Mouse (Mus musculus) intestine, embryonic 16.5 days (tissue): ENCODE data around the gene Dgkh. TPM values are rescaled to one million over a fixed set of nuclear protein-coding genes. Genes with fewer than 3 reads are reported as not detected.

ENCODE experiments used
- ATAC-seq: fragments of 200-750 bp; cut with Nextera tagmentation; 2 replicates; pipeline ENCODE4 v1.8.0; 2017; ENCODE audit warnings: moderate TSS enrichment, moderate library complexity
- H3K27ac ChIP-seq: fragments of 300-500 bp; sonication (generic); 2 replicates; pipeline ENCODE4 v1.5.1; 2014; ENCODE audit warnings: mild to moderate bottlenecking, low read length
- H3K27me3 ChIP-seq: fragments of 300-500 bp; sonication (generic); replicated peaks from 2 replicates; pipeline ENCODE4 v1.6.1; 2014; ENCODE audit warnings: low read length, control low read depth, mixed read lengths; ENCODE audit not compliant: control insufficient read depth, insufficient read depth
- H3K36me3 ChIP-seq: fragments of 300-500 bp; sonication (generic); 2 replicates; pipeline ENCODE4 v1.6.1; 2014; ENCODE audit warnings: low read length, control low read depth; ENCODE audit not compliant: control insufficient read depth, insufficient read depth
- H3K4me1 ChIP-seq: fragments of 300-500 bp; sonication (generic); 2 replicates; pipeline ENCODE4 v1.6.1; 2014; ENCODE audit warnings: low read length, control low read depth, mixed read lengths; ENCODE audit not compliant: control insufficient read depth, insufficient read depth
- H3K4me2 ChIP-seq: fragments of 300-500 bp; sonication (generic); 2 replicates; pipeline ENCODE4 v1.6.1; 2014; ENCODE audit warnings: low read depth, low read length, control low read depth
- H3K4me3 ChIP-seq: fragments of 300-500 bp; sonication (generic); 2 replicates; pipeline ENCODE4 v1.5.1; 2014; ENCODE audit warnings: mild to moderate bottlenecking, low read length
- H3K9ac ChIP-seq: fragments of 300-500 bp; sonication (generic); 2 replicates; pipeline ENCODE4 v1.6.1; 2014; ENCODE audit warnings: low read depth, low read length
- H3K9me3 ChIP-seq: fragments of 300-500 bp; sonication (generic); 2 replicates; pipeline ENCODE4 v1.6.1; 2016; ENCODE audit warnings: low read length, control low read depth; ENCODE audit not compliant: control insufficient read depth
- WGBS: fragments of 180-500 bp; shearing (Covaris S2); extraction: QIAGEN DNeasy Blood & Tissue Kit; methylation state at CpG from one replicate; pipeline ENCODE4 v1.1.7; 2014; 5-methylcytosine and 5-hydroxymethylcytosine counted together
- polyA plus RNA-seq: library from polyadenylated mRNA; unstranded; fragments of >200 nt; fragmentation: Nextera tagmentation; extraction: Ambion mirVana; gene quantifications from 2 replicates; pipeline ENCODE4 v1.2.1, GENCODE M21; 2015

The Dgkh gene
- polyA plus RNA-seq, 1 experiment from 2014 or later, result 0.68 TPM

DNA sequence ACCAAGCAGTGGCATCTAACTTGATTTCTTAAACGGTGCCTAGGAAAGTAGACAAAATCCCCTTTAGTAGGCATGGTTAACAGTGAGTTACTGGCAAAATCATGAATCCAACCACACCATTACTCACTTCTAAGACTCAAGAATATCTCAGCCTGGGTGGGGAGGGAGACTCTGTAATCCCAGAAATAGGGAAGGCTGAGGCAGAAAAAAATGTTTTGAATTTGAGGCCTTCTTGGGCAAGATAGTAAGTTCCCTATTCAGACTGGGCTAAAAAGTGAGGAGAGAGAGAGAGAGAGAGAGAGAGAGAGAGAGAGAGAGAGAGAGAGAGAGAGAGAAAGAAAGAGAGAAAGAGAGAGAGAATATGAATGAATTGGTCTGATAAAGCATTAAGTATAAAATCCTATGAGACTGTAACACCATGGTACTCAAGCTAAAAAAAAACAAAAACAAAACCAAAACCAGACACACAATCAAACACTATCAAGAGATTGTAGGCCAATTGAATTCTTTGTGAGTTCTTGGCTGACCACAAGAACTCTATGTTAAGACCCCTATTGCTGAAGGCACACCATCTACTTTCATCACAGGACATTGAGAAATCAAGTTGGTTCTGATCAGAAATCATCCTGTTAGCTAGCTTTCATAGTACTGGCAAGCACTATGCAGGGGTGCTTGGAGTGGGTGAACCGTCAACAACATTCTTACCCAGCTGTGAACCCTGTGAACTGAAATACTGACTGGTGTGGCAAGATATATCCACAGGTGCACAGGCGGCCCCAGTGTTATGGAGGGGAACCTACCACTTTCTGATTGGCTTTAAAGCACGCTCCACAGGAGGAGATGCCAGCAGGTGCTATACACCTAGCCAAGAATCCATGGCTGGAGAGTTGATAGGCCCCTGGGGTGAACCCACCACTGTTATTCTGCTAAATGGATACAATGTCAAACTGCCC, 101.4 kb downstream of the Dgkh start:
- H3K4me1 ChIP-seq, result no peaks in the 10 kb centered on the region
- H3K36me3 ChIP-seq, result no peaks in the 10 kb centered on the region
- WGBS, result 93% methylated on average over 4 of the region's 4 CpGs
- no peak overlapping the region for H3K27ac ChIP-seq
- H3K27me3 ChIP-seq, result no peaks in the 10 kb centered on the region
- ATAC-seq, result no peak
- no peak overlapping the region for H3K4me2 ChIP-seq
- H3K9me3 ChIP-seq, result no peaks in the 10 kb centered on the region
- no peak overlapping the region for H3K9ac ChIP-seq
- H3K4me3 ChIP-seq, result no peak overlapping the region

DNA sequence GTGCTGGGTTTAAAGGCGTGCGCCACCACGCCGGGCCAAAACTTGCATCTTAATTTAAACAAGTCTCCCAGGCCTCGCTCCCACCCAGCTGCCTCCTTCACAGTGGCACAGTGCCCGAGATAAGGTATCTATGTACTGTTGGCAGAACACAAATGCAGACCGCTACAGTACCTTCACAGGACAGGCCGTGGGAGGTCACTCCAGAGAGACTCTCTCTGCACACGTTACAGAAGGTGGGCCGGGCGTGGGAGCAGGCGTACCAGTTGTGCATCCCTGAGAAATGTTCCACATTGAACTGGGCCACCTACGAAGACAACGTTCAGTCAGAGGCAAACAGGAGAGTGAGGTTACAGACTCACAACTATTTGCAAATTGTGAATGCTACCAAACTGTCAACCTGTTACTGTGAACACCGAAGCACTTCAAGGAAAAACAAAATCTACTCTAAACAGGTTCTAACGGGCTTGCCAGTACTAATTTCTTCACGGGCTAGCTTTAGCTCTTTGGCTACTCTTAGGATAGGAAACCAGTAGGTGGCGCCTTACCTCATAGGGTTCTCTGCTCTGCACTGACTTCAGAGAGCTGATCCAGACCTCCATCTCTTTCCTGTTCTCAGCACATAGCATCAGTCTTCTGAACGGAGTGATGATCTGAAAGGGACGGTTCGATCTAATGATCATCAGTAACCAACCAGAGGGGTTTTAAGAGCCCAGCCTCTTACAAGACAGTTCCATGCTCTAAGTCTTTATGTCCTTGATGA, 104.9 kb downstream of the Dgkh start:
- H3K4me3 ChIP-seq, result no peak overlapping the region
- no peaks in the 10 kb centered on the region for H3K36me3 ChIP-seq
- H3K27me3 ChIP-seq, result no peaks in the 10 kb centered on the region
- no peak overlapping the region for H3K9ac ChIP-seq
- no peak overlapping the region for H3K27ac ChIP-seq
- no peaks in the 10 kb centered on the region for H3K4me1 ChIP-seq
- no peak overlapping the region for H3K4me2 ChIP-seq
- WGBS, result 83% methylated on average over 21 of the region's 21 CpGs
- H3K9me3 ChIP-seq, result no peaks in the 10 kb centered on the region
- no peak for ATAC-seq

DNA sequence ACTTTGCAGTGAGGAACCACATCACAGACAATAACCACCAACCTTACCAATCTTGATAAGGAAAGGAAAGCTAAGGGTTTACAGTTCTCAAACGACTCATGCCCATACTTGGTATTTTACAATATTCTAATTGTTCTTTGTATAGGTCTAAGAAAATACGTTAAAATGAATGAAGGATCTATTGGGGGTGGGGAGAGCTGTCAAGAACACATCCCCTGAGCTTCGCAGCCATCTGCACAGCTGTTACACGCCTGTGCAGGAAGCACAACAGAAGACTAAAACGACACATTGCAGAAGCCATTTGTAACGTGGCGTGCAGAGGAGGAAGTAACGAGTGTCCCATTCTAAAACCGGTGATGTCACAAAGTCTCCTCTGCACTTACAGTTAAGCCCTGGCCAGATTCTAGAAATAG, 113.7 kb downstream of the Dgkh start:
- ATAC-seq, result no peak

DNA sequence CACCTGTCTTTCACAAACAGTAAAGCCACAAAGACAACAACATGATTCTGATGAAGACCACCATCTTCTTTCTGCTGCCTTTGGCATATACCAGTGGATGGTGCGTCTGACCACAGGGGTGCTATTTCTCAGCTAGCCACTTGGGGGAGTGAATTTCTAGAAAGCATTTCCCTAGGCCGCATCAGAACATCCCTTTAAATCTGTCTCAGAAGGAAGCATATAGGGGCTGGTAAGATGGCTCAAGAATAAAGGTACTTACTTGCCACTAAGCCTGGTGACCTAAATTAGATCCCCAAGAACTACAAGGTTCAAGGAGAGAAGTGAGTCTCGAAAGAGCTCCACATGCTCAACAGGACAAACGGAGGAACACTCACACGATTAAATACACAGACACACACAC, 119.0 kb downstream of the Dgkh start:
- H3K9me3 ChIP-seq, result no peaks in the 10 kb centered on the region
- 72% methylated on average over 5 of the region's 5 CpGs for WGBS
- no peak overlapping the region for H3K9ac ChIP-seq
- ATAC-seq, result no peak
- no peak overlapping the region for H3K4me2 ChIP-seq
- H3K27me3 ChIP-seq, result no peaks in the 10 kb centered on the region
- no peaks in the 10 kb centered on the region for H3K36me3 ChIP-seq
- H3K4me1 ChIP-seq, result no peaks in the 10 kb centered on the region
- H3K4me3 ChIP-seq, result no peak overlapping the region
- H3K27ac ChIP-seq, result no peak overlapping the region

More for the DNA sequence above, 113.7 kb downstream of the Dgkh start:
- no peak overlapping the region for H3K27ac ChIP-seq
- H3K4me1 ChIP-seq, result no peaks in the 10 kb centered on the region
- H3K27me3 ChIP-seq, result no peaks in the 10 kb centered on the region
- WGBS, result 70% methylated on average over 9 of the region's 9 CpGs
- 0 out of 2 replicates have a peak, but pooled peaks cover 3% of the 10 kb centered on the region for H3K36me3 ChIP-seq
- no peaks in the 10 kb centered on the region for H3K9me3 ChIP-seq
- no peak overlapping the region for H3K4me3 ChIP-seq
- no peak overlapping the region for H3K9ac ChIP-seq
- H3K4me2 ChIP-seq, result no peak overlapping the region

DNA sequence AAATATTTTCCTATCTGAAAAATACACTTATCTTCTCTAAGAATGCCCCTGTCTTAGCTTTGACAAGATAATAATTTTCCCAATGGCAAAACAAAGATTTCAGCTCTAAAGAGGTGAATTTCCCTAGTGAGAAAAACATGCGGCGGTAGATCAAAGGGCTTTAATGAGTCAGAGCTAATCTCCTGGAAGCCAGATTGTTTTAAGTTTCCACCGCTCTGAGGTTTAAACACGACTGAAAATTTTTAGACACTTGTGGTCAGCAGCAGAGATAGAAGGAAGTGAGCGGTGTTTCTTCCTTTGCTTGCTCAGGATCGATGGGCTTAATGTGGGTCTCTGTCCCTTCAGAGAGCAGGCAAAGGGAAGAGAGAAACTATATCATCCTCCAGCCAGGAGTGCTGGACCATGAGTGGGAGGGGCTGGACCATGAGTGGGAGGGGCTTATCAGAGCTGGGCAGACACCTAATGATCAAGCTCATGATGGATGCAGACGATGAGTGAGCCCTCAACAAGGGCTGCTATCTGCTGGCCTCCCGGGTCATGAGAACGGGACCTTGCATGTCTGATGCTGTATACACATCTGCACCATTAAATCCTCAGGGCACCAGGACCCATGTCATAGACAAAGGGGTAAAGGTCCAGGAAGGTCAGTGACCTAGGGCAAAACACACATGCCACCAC, 120.3 kb downstream of the Dgkh start:
- H3K36me3 ChIP-seq, result no peaks in the 10 kb centered on the region

DNA sequence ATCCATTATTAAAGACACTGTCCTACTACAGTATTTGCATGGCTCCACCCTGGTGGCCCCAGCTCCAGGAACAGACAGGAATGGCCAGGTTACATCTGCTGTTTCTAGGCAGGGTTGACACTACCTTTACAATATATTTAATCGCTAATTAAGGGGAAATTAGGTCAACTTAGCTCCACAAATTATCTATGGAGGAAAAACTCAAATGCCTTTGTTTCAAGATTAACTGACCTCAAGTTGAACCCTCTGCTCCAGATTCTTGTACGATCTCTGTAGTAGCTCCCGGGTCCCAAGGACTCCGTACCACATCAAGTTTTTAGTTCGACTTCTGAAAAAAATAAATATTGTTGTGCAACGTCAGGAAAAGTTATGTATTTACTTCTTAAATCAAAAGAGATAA, 137.7 kb downstream of the Dgkh start:
- Histone ChIP-seq H3K4me2 (no peak overlapping the region), H3K4me3 (no peak overlapping the region), H3K27me3 (no peaks in the 10 kb centered on the region), H3K36me3 (no peaks in the 10 kb centered on the region), H3K27ac (no peak overlapping the region), H3K9ac (no peak overlapping the region), H3K4me1 (no peaks in the 10 kb centered on the region), H3K9me3 (no peaks in the 10 kb centered on the region)
- no peak for ATAC-seq
- 81% methylated on average over 6 of the region's 6 CpGs for WGBS

More for the DNA sequence above, 120.3 kb downstream of the Dgkh start:
- H3K9ac ChIP-seq, result no peak overlapping the region
- no peaks in the 10 kb centered on the region for H3K4me1 ChIP-seq
- 68% methylated on average over 9 of the region's 9 CpGs for WGBS
- H3K4me2 ChIP-seq, result no peak overlapping the region
- ATAC-seq, result no peak
- H3K27me3 ChIP-seq, result no peaks in the 10 kb centered on the region
- no peak overlapping the region for H3K4me3 ChIP-seq
- no peak overlapping the region for H3K27ac ChIP-seq
- H3K9me3 ChIP-seq, result no peaks in the 10 kb centered on the region

DNA sequence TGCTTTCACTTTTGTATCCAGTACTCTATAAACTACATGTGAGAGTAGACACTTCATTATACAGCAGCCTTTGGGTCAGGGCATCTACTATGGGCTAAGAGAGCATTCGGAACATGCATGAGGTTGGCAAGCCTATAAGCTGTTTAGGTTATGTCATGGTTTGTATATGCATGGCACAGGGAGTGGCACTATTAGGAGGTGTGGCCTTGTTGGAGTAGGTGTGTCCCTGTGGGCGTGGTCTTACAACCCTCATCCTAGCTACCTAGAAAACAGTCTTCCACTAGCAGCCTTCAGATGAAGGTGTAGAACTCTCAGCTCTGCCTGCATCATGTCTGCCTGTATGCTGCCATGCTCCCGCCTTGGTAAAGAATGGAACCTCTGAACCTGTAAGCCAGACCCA, 139.6 kb downstream of the Dgkh start:
- Histone ChIP-seq H3K4me1 (no peaks in the 10 kb centered on the region), H3K27me3 (no peaks in the 10 kb centered on the region), H3K4me3 (no peak overlapping the region), H3K9me3 (no peaks in the 10 kb centered on the region), H3K36me3 (no peaks in the 10 kb centered on the region), H3K4me2 (no peak overlapping the region), H3K9ac (no peak overlapping the region), H3K27ac (no peak overlapping the region)
- 86% methylated on average over 3 of the region's 3 CpGs for WGBS
- ATAC-seq, result no peak

DNA sequence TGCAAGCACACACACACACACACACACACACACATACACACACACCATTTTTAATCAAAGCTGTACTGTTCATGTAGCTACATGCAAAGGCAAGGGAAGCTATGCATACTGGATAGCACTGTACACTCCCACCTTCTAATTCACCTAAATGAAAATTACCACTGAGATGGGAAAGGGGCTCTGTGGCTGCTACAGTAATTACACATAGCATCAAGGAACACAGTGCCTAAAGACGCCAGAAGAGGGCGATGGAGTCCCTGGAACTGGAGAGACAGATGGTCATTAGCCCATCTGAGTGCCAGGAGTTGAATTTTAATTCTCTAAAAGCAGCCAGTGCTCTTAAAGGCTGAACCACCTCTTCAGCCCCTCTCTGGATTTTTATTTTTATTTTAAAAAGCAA, 142.2 kb downstream of the Dgkh start:
- H3K4me1 ChIP-seq, result no peaks in the 10 kb centered on the region
- WGBS, result 12% methylated on average over 2 of the region's 2 CpGs
- no peak overlapping the region for H3K27ac ChIP-seq
- no peak overlapping the region for H3K9ac ChIP-seq
- ATAC-seq, result no peak
- no peaks in the 10 kb centered on the region for H3K9me3 ChIP-seq
- no peak overlapping the region for H3K4me2 ChIP-seq
- H3K4me3 ChIP-seq, result no peak overlapping the region
- no peaks in the 10 kb centered on the region for H3K36me3 ChIP-seq
- no peaks in the 10 kb centered on the region for H3K27me3 ChIP-seq

DNA sequence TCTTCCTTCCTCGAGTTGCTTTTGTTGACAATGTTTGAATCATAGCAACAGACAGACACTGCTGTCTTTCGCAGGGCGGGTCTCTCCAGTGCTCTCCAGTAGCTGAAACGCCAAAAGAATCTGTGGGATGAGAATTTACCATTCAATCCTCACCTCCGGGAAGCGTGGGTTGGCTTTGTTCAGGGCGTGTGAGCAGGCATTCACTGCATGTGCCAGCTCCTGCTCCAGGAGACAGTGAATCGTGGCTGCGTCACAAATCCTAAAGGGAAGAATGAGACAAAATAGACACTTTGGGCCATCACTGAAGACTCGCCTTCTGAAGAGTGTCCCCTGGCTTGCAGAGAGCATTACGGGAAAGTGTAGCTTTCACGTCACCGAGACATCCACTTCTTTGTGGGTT, 148.4 kb downstream of the Dgkh start:
- H3K4me3 ChIP-seq, result no peak overlapping the region
- H3K9ac ChIP-seq, result no peak overlapping the region
- H3K36me3 ChIP-seq, result no peaks in the 10 kb centered on the region
- H3K9me3 ChIP-seq, result no peaks in the 10 kb centered on the region
- H3K4me1 ChIP-seq, result no peaks in the 10 kb centered on the region
- no peak overlapping the region for H3K27ac ChIP-seq
- H3K4me2 ChIP-seq, result no peak overlapping the region
- H3K27me3 ChIP-seq, result no peaks in the 10 kb centered on the region
- WGBS, result 84% methylated on average over 13 of the region's 13 CpGs
- no peak for ATAC-seq
